Mouse (Mus musculus) liver, embryonic 13.5 days (tissue): ENCODE results near the gene Gm45062. TPM values are rescaled to one million over a fixed set of nuclear protein-coding genes. Genes with fewer than 3 reads are reported as not detected.

Experiments used
- ATAC-seq: fragments of 200-750 bp; cut with Nextera tagmentation; 2 replicates; pipeline ENCODE4 v1.8.0; 2017; ENCODE audit warnings: low read depth, mild to moderate bottlenecking, moderate number of reproducible peaks, moderate library complexity
- DNase-seq: peaks from one replicate; pipeline ENCODE4 v3.0.0; 2022
- H3K27ac ChIP-seq: fragments of 300-500 bp; sonication (generic); 2 replicates; pipeline ENCODE4 v1.5.1; 2015; ENCODE audit warnings: moderate library complexity, mild to moderate bottlenecking, inconsistent platforms
- H3K27me3 ChIP-seq: fragments of 300-500 bp; sonication (generic); 2 replicates; pipeline ENCODE4 v1.6.1; 2015; ENCODE audit warnings: mild to moderate bottlenecking, inconsistent platforms
- H3K36me3 ChIP-seq: fragments of 300-500 bp; sonication (generic); 2 replicates; pipeline ENCODE4 v1.6.1; 2015; ENCODE audit warnings: mild to moderate bottlenecking, inconsistent platforms
- H3K4me1 ChIP-seq: fragments of 300-500 bp; sonication (generic); replicated peaks from 2 replicates; pipeline ENCODE4 v1.6.1; 2015; ENCODE audit warnings: inconsistent platforms
- H3K4me2 ChIP-seq: fragments of 300-500 bp; sonication (generic); 2 replicates; pipeline ENCODE4 v1.6.1; 2015; ENCODE audit warnings: inconsistent platforms, mild to moderate bottlenecking, moderate library complexity
- H3K4me3 ChIP-seq: fragments of 300-500 bp; sonication (generic); replicated peaks from 2 replicates; pipeline ENCODE4 v1.5.1; 2015; ENCODE audit warnings: mild to moderate bottlenecking, inconsistent platforms
- H3K9ac ChIP-seq: fragments of 300-500 bp; sonication (generic); 2 replicates; pipeline ENCODE4 v1.6.1; 2015; ENCODE audit warnings: mild to moderate bottlenecking, inconsistent platforms
- H3K9me3 ChIP-seq: fragments of 300-500 bp; sonication (generic); replicated peaks from 2 replicates; pipeline ENCODE4 v1.6.1; 2016; ENCODE audit warnings: inconsistent platforms
- WGBS: fragments of 180-500 bp; shearing (Covaris S2); methylation state at CpG from one replicate; pipeline ENCODE4 v1.1.7; 2015; ENCODE audit not compliant: insufficient replicate concordance; 5-methylcytosine and 5-hydroxymethylcytosine counted together
- polyA plus RNA-seq: library from polyadenylated mRNA; unstranded; fragments of >200 nt; fragmentation: Nextera tagmentation; extraction: Ambion mirVana; gene quantifications from 2 replicates; pipeline ENCODE4 v1.2.1, GENCODE M21; 2015

The Gm45062 gene
- polyA plus RNA-seq, 1 experiment from 2014 or later = 1.4 TPM

DNA sequence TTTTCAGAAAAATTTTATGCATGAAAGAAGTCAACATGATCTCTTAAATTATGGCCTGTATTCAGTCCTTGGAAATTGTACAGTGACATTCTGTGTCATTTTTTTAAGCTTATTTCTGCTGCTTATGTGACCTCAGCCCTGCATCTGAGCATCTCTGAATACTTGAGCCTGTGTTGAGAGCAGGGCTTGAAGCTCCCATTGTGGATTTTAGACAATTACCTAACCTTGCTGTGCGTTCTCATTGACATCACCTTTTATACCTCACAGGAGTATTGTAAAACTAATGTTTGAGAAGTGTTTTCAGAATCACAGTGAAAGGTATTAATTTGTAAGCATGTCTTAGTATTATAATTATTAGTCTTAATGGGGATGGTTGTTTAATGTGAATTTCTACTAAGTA is 140.5 kb downstream of the Gm45062 start:
- 84% methylated on average over 1 of the region's 1 CpGs for WGBS
- ATAC-seq (no peak), DNase-seq (no peak)
- no peak overlapping the region for H3K27ac ChIP-seq
- no peak overlapping the region for H3K4me3 ChIP-seq
- no peaks in the 10 kb centered on the region for H3K27me3 ChIP-seq
- H3K4me1 ChIP-seq = no peaks in the 10 kb centered on the region
- H3K9ac ChIP-seq = no peak overlapping the region
- no peaks in the 10 kb centered on the region for H3K9me3 ChIP-seq
- no peak overlapping the region for H3K4me2 ChIP-seq
- peaks cover 2% of the 10 kb centered on the region; the same call in 1 of the 2 replicates for H3K36me3 ChIP-seq

GRCm38 (mm10) chr6:8403127-8403526 is 143.9 kb downstream of the Gm45062 start:
- Histone ChIP-seq H3K4me2 (no peak overlapping the region), H3K27me3 (no peaks in the 10 kb centered on the region), H3K27ac (no peak overlapping the region), H3K4me1 (no peaks in the 10 kb centered on the region), H3K9me3 (no peaks in the 10 kb centered on the region), H3K9ac (no peak overlapping the region), H3K4me3 (no peak overlapping the region), H3K36me3 (peaks cover 2% of the 10 kb centered on the region; the same call in 1 of the 2 replicates)
- no peak for DNase-seq
- no peak for ATAC-seq
- WGBS = 72% methylated on average over 5 of the region's 5 CpGs

GRCm38 (mm10) chr6:8405844-8406243 is 146.6 kb downstream of the Gm45062 start:
- Histone ChIP-seq H3K4me1 (no peaks in the 10 kb centered on the region), H3K36me3 (peaks cover 2% of the 10 kb centered on the region; the same call in 1 of the 2 replicates), H3K9me3 (no peaks in the 10 kb centered on the region), H3K4me3 (no peak overlapping the region), H3K9ac (no peak overlapping the region), H3K27me3 (no peaks in the 10 kb centered on the region), H3K4me2 (no peak overlapping the region), H3K27ac (no peak overlapping the region)
- 75% methylated on average over 5 of the region's 5 CpGs for WGBS
- ATAC-seq = no peak
- no peak for DNase-seq

GRCm38 (mm10) chr6:8408332-8408731 is 149.1 kb downstream of the Gm45062 start:
- Histone ChIP-seq H3K27me3 (no peaks in the 10 kb centered on the region), H3K27ac (no peak overlapping the region), H3K36me3 (no peaks in the 10 kb centered on the region), H3K9me3 (no peaks in the 10 kb centered on the region), H3K4me1 (no peaks in the 10 kb centered on the region), H3K9ac (no peak overlapping the region), H3K4me3 (no peak overlapping the region), H3K4me2 (no peak overlapping the region)
- no peak for DNase-seq
- no peak for ATAC-seq
- WGBS = 76% methylated on average over 2 of the region's 2 CpGs

- no peak overlapping the region for H3K4me2 ChIP-seq
- WGBS = 77% methylated on average over 4 of the region's 4 CpGs
Observed at GRCm38 (mm10) chr6:8409865-8410264, 150.6 kb downstream of the Gm45062 start.

DNA sequence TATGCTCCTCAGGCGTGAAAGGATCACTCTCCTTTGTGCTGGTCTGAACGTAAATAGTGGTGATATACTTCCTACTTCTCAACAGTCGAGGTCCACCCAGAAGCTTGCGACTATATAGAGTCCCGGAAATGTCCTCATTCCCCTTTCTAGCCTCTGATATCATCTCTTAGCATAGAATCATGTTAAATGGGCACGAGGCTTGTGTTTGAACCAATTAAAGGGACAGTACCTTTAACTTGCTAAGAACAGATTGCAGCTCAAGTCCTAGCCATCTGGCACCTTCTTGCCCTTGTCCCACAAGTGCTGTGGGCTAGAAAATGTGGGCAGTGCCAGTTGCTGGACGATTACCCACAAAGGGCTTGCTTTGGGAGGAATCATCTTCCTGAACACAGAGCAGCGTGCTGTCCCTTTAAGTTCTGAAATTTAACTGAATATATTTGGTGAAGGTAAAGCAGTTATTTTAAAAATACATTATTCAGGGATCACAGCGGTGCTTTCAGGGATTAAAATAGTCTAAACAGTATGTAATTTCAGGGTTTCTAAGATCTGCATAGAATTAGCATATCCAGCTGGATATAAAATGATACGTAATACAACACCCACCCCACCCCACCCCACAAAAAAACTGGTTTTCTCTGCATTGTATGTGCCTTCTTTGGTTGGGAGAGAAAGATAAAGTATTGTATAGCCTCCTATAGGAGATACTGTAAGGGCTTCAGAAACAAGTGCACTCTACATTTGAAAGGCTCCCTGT is 153.8 kb downstream of the Gm45062 start:
- ATAC-seq = no peak
- no peaks in the 10 kb centered on the region for H3K4me1 ChIP-seq
- H3K36me3 ChIP-seq = no peaks in the 10 kb centered on the region
- no peaks in the 10 kb centered on the region for H3K9me3 ChIP-seq
- H3K4me3 ChIP-seq = no peak overlapping the region
- 67% methylated on average over 10 of the region's 10 CpGs for WGBS
- DNase-seq = no peak
- H3K27ac ChIP-seq = no peak overlapping the region
- H3K4me2 ChIP-seq = no peak overlapping the region
- no peak overlapping the region for H3K9ac ChIP-seq
- no peaks in the 10 kb centered on the region for H3K27me3 ChIP-seq

More at GRCm38 (mm10) chr6:8409865-8410264, 150.6 kb downstream of the Gm45062 start:
- no peaks in the 10 kb centered on the region for H3K27me3 ChIP-seq
- no peak overlapping the region for H3K9ac ChIP-seq
- H3K27ac ChIP-seq = no peak overlapping the region
- ATAC-seq (no peak), DNase-seq (no peak)
- H3K36me3 ChIP-seq = no peaks in the 10 kb centered on the region
- H3K9me3 ChIP-seq = no peaks in the 10 kb centered on the region
- no peak overlapping the region for H3K4me3 ChIP-seq
- no peaks in the 10 kb centered on the region for H3K4me1 ChIP-seq

DNA sequence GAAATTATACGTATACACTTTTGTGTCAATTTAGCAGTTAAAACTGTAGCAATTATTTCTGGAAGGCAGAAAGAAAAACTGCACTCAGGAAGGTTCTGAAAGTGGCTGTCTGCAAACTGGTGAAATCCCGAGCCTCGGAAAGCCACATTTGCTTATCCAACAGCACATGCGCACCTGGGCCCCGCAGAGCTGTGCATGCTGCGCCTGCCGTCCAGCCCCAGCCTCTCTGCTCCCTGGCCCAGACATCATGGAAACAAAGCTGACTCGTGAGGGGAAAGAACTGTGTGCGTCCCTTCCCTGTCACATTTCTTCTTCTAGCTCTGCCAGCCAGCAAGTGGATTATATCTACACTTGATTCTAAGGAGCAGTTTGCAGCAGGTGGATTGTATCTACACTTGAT is 154.8 kb downstream of the Gm45062 start:
- ATAC-seq = no peak
- Histone ChIP-seq H3K27me3 (no peaks in the 10 kb centered on the region), H3K27ac (no peak overlapping the region), H3K9me3 (no peaks in the 10 kb centered on the region), H3K4me2 (no peak overlapping the region), H3K9ac (no peak overlapping the region), H3K4me1 (no peaks in the 10 kb centered on the region), H3K36me3 (no peaks in the 10 kb centered on the region), H3K4me3 (no peak overlapping the region)
- WGBS = 73% methylated on average over 9 of the region's 9 CpGs
- DNase-seq = no peak

DNA sequence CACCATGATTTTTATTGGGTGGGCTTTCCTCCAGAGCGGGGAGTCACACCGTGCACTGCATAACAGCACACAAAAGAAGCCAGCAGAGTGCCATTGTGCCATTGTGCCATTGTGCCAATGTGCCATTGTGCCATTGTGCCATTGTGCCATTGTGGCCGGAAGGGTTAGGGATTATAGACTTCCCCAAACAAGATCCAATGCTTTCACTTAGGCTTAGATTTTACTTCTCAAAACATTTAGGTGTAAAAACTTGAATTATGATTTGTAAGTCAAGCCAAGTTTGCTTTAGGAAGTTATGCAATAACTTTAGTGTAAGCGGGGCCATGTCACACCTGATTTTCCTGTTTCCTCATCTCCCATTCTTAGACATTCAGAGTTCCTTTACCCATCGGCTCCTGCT is 156.6 kb downstream of the Gm45062 start:
- H3K4me1 ChIP-seq = 0 out of 2 replicates have a peak, but pooled peaks cover 4% of the 10 kb centered on the region
- no peak overlapping the region for H3K4me2 ChIP-seq
- no peak overlapping the region for H3K4me3 ChIP-seq
- H3K9me3 ChIP-seq = no peaks in the 10 kb centered on the region
- DNase-seq (no peak), ATAC-seq (no peak)
- H3K27me3 ChIP-seq = no peaks in the 10 kb centered on the region
- 82% methylated on average over 5 of the region's 5 CpGs for WGBS
- H3K36me3 ChIP-seq = no peaks in the 10 kb centered on the region
- no peak overlapping the region for H3K9ac ChIP-seq
- no peak overlapping the region for H3K27ac ChIP-seq

- Histone ChIP-seq H3K4me2 (no peak overlapping the region), H3K27me3 (no peaks in the 10 kb centered on the region), H3K27ac (no peak overlapping the region), H3K9me3 (no peaks in the 10 kb centered on the region), H3K4me3 (no peak overlapping the region), H3K9ac (no peak overlapping the region), H3K4me1 (0 out of 2 replicates have a peak, but pooled peaks cover 5% of the 10 kb centered on the region), H3K36me3 (no peaks in the 10 kb centered on the region)
- 68% methylated on average over 8 of the region's 8 CpGs for WGBS
- DNase-seq = no peak
- no peak for ATAC-seq
Observed at GRCm38 (mm10) chr6:8416802-8417569, 157.7 kb downstream of the Gm45062 start.

DNA sequence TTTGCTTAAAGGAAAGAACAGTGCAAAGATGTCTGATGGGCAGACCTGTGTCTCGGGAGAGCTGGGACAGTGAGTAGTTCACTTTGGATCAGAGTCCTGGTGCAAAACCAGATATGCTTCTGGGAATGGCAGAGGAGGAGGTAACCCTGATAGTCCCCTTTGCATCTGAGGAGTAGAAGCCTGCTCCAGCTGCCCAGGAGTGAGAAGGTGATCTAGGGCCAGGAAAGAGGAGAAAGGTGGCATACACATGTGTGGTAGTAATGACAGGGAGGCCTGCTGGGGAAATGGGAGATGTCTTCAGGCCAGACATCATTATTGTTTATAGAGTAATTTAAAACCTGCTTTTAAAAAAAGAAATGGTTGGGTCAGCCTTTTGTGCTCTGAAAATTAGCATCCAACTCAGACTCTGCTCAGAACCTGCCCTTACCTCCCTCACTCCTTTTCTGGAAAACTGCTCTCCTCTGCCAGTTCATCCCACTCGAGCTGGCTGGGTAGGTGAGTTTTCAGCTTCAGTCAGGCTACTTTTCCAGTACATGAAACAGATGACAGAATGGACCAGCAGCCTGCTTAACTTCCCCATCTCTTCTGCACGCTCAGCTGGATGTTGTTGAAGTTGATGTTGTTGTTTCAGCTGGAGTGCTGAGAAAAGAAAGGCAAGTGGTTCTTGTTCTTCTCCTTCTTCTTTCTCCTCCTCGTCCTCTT is 160.4 kb downstream of the Gm45062 start:
- H3K4me3 ChIP-seq = no peak overlapping the region
- H3K27me3 ChIP-seq = no peaks in the 10 kb centered on the region
- 53% methylated on average over 4 of the region's 4 CpGs for WGBS

GRCm38 (mm10) chr6:8420187-8420503 is 160.9 kb downstream of the Gm45062 start:
- Histone ChIP-seq H3K4me2 (no peak overlapping the region), H3K27me3 (no peaks in the 10 kb centered on the region), H3K4me1 (0 out of 2 replicates have a peak, but pooled peaks cover 9% of the 10 kb centered on the region), H3K4me3 (no peak overlapping the region), H3K27ac (no peak overlapping the region), H3K9ac (no peak overlapping the region), H3K36me3 (no peaks in the 10 kb centered on the region), H3K9me3 (no peaks in the 10 kb centered on the region)
- no peak for DNase-seq
- no peak for ATAC-seq
- 92% methylated on average over 1 of the region's 1 CpGs for WGBS

More for the DNA sequence above, 160.4 kb downstream of the Gm45062 start:
- no peak overlapping the region for H3K27ac ChIP-seq
- no peaks in the 10 kb centered on the region for H3K36me3 ChIP-seq
- ATAC-seq (no peak), DNase-seq (no peak)
- H3K4me2 ChIP-seq = no peak overlapping the region
- no peaks in the 10 kb centered on the region for H3K9me3 ChIP-seq
- no peak overlapping the region for H3K9ac ChIP-seq
- 0 out of 2 replicates have a peak, but pooled peaks cover 9% of the 10 kb centered on the region for H3K4me1 ChIP-seq
